Mouse (Mus musculus) ES-E14 (cell line): ENCODE data around the gene Hecw2. TPM values are rescaled to one million over a fixed set of nuclear protein-coding genes. Genes with fewer than 3 reads are reported as not detected.

Experiments
- DNase-seq: peaks from one replicate; pipeline ENCODE4 v3.0.0-alpha.2; 2013; ENCODE audit warnings: low read depth, low spot score
- H3K27ac ChIP-seq: 2 replicates; pipeline ENCODE4 v1.5.1; 2012; ENCODE audit warnings: low read depth, mild to moderate bottlenecking, low read length, moderate library complexity, mixed read lengths; ENCODE audit not compliant: poor library complexity, insufficient read depth, severe bottlenecking
- H3K36me3 ChIP-seq: 2 replicates; pipeline ENCODE4 v1.6.1; 2012; ENCODE audit warnings: mild to moderate bottlenecking, low read length, moderate library complexity, mixed read lengths; ENCODE audit not compliant: control insufficient read depth, poor library complexity, insufficient read depth, severe bottlenecking
- H3K4me1 ChIP-seq, 2 experiments: fragments of 150-350 bp in 1 of 2; sonication (generic) in 1 of 2; 2 replicates each; pipeline ENCODE4 v1.6.1; 2012; ENCODE audit warnings: low read length in 2 of 2, mild to moderate bottlenecking in 1 of 2, mixed read lengths in 1 of 2; ENCODE audit not compliant: control insufficient read depth in 2 of 2, insufficient read depth in 2 of 2, poor library complexity in 1 of 2
- H3K4me3 ChIP-seq, 2 experiments: fragments of 150-350 bp in 1 of 2; sonication (generic) in 1 of 2; 2 replicates each; pipeline ENCODE4 v1.5.1; 2012; ENCODE audit warnings: low read length in 2 of 2, low read depth in 1 of 2, mild to moderate bottlenecking in 1 of 2, mixed read lengths in 1 of 2; ENCODE audit not compliant: insufficient read depth in 1 of 2, poor library complexity in 1 of 2, severe bottlenecking in 1 of 2
- H3K9ac ChIP-seq: 2 replicates; pipeline ENCODE4 v1.6.1; 2012; ENCODE audit warnings: low read depth, mild to moderate bottlenecking, low read length, mixed read lengths; ENCODE audit not compliant: poor library complexity, insufficient read depth, severe bottlenecking
- H3K9me3 ChIP-seq: fragments of 150-350 bp; sonication (generic); 2 replicates; pipeline ENCODE4 v1.6.1; 2012; ENCODE audit warnings: low read depth, mild to moderate bottlenecking, low read length; ENCODE audit not compliant: control insufficient read depth, insufficient read depth
- CHD2 ChIP-seq: IDR thresholded peaks from 2 replicates; pipeline ENCODE4 v1.6.1; 2014; ENCODE audit warnings: mild to moderate bottlenecking, low read depth, low read length, inconsistent platforms
- HCFC1 ChIP-seq: IDR thresholded peaks from 2 replicates; pipeline ENCODE4 v1.6.1; 2012; ENCODE audit warnings: low read length, inconsistent platforms, borderline replicate concordance; ENCODE audit not compliant: insufficient read depth
- MAFK ChIP-seq: IDR thresholded peaks from 2 replicates; pipeline ENCODE4 v1.6.1; 2014; ENCODE audit warnings: mild to moderate bottlenecking, low read depth, low read length, inconsistent platforms; ENCODE audit not compliant: insufficient read depth
- ZC3H11A ChIP-seq: IDR thresholded peaks from 2 replicates; pipeline ENCODE4 v1.6.1; 2012; ENCODE audit warnings: low read depth, mild to moderate bottlenecking, inconsistent platforms, low read length, borderline replicate concordance
- ZNF384 ChIP-seq: IDR thresholded peaks from 2 replicates; pipeline ENCODE4 v1.6.1; 2012; ENCODE audit warnings: low read depth, low read length, inconsistent platforms
- in situ Hi-C, 2 experiments: fragments of 600-800 bp; cut with MboI; formaldehyde crosslinking; loops; one replicate each; pipeline ENCODE4 v1.15.1; 2025; ENCODE audit warnings: low sequenced_read_pairs in 2 of 2, inconsistent platforms in 1 of 2; ENCODE audit not compliant: unreplicated experiment in 2 of 2
- total RNA-seq: library from RNA; depleted of rRNA; stranded (reverse); fragments of 300-350 nt; gene quantifications from 2 replicates; pipeline ENCODE4 v1.2.3, GENCODE M21; 2012

The Hecw2 gene
- total RNA-seq, 1 experiment: 6.6 TPM

DNA sequence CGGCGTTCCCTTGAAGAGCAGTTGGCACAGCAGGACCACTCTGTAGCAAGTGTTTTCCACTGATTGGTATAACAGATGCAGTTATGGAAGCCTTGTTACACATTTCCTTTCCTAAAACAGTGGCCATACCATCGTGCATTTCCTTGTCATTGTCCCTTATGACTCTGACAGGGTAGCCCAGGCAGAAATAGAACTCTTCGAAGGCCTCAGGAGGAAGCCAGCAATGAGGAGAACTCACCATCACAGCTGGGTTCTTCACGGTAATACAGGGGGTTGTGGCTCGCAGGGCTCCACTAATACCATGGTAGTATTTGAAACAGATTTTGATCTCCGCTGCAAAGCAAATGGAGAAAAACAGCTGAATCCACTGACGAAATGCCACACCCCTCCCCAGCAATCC is 252.5 kb downstream of the Hecw2 start:
- in situ Hi-C loops: no loop called here
- TF ChIP-seq ZNF384: no peak
- TF ChIP-seq CHD2: no peak
- no peak for TF ChIP-seq MAFK
- no peak for TF ChIP-seq ZC3H11A
- no peak for TF ChIP-seq HCFC1

DNA sequence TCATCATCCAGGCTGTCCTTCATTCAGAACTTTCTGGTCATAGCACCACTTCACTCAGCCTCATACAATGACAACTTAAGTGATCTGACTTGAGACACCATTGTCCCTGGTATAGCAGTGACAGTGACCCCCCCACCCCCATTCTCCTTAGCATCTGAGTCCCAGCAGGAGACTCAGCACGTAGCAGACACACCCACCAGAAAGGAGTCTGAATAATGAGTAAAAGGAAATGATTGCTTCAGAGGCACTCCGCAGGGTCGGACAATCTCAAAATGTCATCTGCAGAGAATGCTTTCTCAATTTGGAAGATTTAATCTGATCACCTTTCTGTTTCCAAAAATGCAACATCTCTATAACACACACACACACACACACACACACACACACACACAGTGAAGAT is 253.4 kb downstream of the Hecw2 start:
- TF ChIP-seq HCFC1: no peak
- TF ChIP-seq ZNF384: no peak
- no peak for TF ChIP-seq CHD2
- no peak for TF ChIP-seq ZC3H11A
- TF ChIP-seq MAFK: no peak
- Histone ChIP-seq H3K36me3 (no peaks in the 10 kb centered on the region), H3K4me3 (no peak overlapping the region), H3K4me1 (no peaks in the 10 kb centered on the region), H3K27ac (no peak overlapping the region), H3K9me3 (no peaks in the 10 kb centered on the region), H3K9ac (no peak overlapping the region)
- no peak for DNase-seq
- in situ Hi-C loops: no loop called here

More for the DNA sequence above, 252.5 kb downstream of the Hecw2 start:
- Histone ChIP-seq H3K9me3 (no peaks in the 10 kb centered on the region), H3K27ac (no peak overlapping the region), H3K9ac (no peak overlapping the region), H3K36me3 (no peaks in the 10 kb centered on the region), H3K4me1 (no peaks in the 10 kb centered on the region), H3K4me3 (no peak overlapping the region)
- DNase-seq: no peak

DNA sequence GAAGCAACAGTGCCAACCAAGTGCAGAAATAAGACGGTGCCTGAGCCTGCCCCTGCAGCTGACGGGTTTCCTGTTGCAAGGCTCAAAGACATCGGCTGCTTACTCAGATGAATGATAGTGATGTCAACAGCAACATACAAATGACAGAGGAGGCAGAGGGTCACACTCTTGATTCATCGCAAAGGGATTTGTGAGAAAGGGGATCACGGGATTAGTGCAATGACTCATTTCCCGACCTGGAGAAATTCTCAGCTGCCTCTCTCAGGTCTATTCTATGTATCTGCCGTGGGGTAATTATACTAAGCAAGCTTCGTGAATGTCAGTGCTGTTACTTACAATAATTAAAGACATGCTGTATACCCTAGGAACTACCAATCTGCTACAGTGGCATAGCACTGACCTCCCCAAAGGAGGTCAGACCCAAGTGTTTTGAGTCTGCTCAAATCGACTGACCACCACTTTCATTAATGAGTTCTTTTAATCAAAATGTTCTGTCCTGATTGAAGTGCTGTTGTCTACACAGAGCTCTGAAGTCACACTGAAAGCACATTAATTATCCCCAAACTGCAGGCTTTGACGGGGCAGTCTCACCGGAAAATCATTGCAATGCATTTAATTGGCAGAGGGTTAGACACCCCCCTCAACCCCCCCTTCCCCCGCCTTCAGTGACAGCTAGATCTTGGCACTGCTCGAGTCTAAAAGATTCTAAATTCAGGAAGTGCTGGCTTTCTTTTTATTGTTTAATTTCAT is 254.5 kb downstream of the Hecw2 start:
- no peak overlapping the region for H3K27ac ChIP-seq
- H3K4me3 ChIP-seq: no peak overlapping the region
- no peaks in the 10 kb centered on the region for H3K9me3 ChIP-seq
- H3K36me3 ChIP-seq: no peaks in the 10 kb centered on the region
- in situ Hi-C loops: no loop called here
- TF ChIP-seq ZC3H11A (no peak), HCFC1 (no peak), ZNF384 (no peak), MAFK (no peak), CHD2 (no peak)
- no peak for DNase-seq
- H3K4me1 ChIP-seq: no peaks in the 10 kb centered on the region; a peak in 1 of 4 replicates
- H3K9ac ChIP-seq: no peak overlapping the region

DNA sequence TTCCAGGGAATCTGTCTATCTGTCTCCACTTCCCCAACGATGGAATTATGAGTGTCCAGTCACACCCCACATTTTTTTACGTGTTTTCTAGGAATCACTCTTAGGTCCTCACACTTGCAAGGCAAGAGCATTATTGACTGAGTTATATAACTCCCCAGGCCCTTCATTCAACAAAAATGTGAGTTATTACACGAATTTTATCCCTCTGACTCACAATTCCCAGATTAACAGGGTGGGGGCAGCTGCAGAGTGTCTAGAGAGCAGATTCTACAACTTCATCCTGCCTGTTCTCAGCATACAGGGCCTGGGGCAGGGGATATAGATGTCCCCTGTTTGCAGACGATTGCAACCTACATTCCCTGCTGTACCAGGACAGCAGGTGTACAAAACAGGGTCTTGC is 255.7 kb downstream of the Hecw2 start:
- H3K27ac ChIP-seq: no peak overlapping the region
- no peaks in the 10 kb centered on the region for H3K9me3 ChIP-seq
- DNase-seq: no peak
- no peaks in the 10 kb centered on the region; a peak in 1 of 4 replicates for H3K4me1 ChIP-seq
- in situ Hi-C loops: no loop called here
- no peak overlapping the region for H3K9ac ChIP-seq
- no peak overlapping the region for H3K4me3 ChIP-seq
- H3K36me3 ChIP-seq: no peaks in the 10 kb centered on the region
- TF ChIP-seq CHD2 (no peak), MAFK (no peak), ZC3H11A (no peak), ZNF384 (no peak), HCFC1 (no peak)
